Mouse (Mus musculus) forebrain, embryonic 12.5 days (tissue): ENCODE measurements around the gene Gldc. TPM values are rescaled to one million over a fixed set of nuclear protein-coding genes. Genes with fewer than 3 reads are reported as not detected.

Experiments used
- ATAC-seq: fragments of 200-750 bp; cut with Nextera tagmentation; 2 replicates; pipeline ENCODE4 v1.8.0; 2017; ENCODE audit warnings: moderate TSS enrichment; ENCODE audit not compliant: low FRiP score
- H3K27ac ChIP-seq: fragments of 300-500 bp; sonication (generic); 2 replicates; pipeline ENCODE4 v1.5.1; 2016; ENCODE audit warnings: mild to moderate bottlenecking
- H3K27me3 ChIP-seq: fragments of 300-500 bp; sonication (generic); 2 replicates; pipeline ENCODE4 v1.6.1; 2016; ENCODE audit warnings: mild to moderate bottlenecking
- H3K36me3 ChIP-seq: fragments of 300-500 bp; sonication (generic); replicated peaks from 2 replicates; pipeline ENCODE4 v1.6.1; 2016; ENCODE audit warnings: mild to moderate bottlenecking
- H3K4me1 ChIP-seq: fragments of 300-500 bp; sonication (generic); 2 replicates; pipeline ENCODE4 v1.6.1; 2016
- H3K4me2 ChIP-seq: fragments of 300-500 bp; sonication (generic); 2 replicates; pipeline ENCODE4 v1.6.1; 2016; ENCODE audit warnings: mild to moderate bottlenecking, moderate library complexity
- H3K4me3 ChIP-seq: fragments of 300-500 bp; sonication (generic); replicated peaks from 2 replicates; pipeline ENCODE4 v1.5.1; 2016; ENCODE audit warnings: mild to moderate bottlenecking
- H3K9ac ChIP-seq: fragments of 300-500 bp; sonication (generic); 2 replicates; pipeline ENCODE4 v1.6.1; 2016; ENCODE audit warnings: mild to moderate bottlenecking
- H3K9me3 ChIP-seq: fragments of 300-500 bp; sonication (generic); 2 replicates; pipeline ENCODE4 v1.6.1; 2016
- WGBS: fragments of 180-500 bp; shearing (Covaris S2); methylation state at CpG from one replicate; pipeline ENCODE4 v1.1.7; 2016; 5-methylcytosine and 5-hydroxymethylcytosine counted together
- polyA plus RNA-seq: library from polyadenylated mRNA; unstranded; fragments of >200 nt; fragmentation: Nextera tagmentation; extraction: Ambion mirVana; gene quantifications from 2 replicates; pipeline ENCODE4 v1.2.1, GENCODE M21; 2016

Gldc gene
- polyA plus RNA-seq, 1 experiment from 2014 or later = 44.9 TPM

- Histone ChIP-seq H3K36me3 (0 out of 2 replicates have a peak, but pooled peaks cover 12% of the 10 kb centered on the region), H3K4me2 (no peak overlapping the region), H3K9me3 (no peaks in the 10 kb centered on the region), H3K9ac (no peak overlapping the region), H3K27me3 (no peaks in the 10 kb centered on the region), H3K27ac (no peak overlapping the region), H3K4me1 (peaks cover 70% of the 10 kb centered on the region), H3K4me3 (no peak overlapping the region)
- no peak for ATAC-seq
- WGBS = 81% methylated on average over 5 of the region's 5 CpGs
These were observed 59.6 kb downstream of the Gldc start for GRCm38 (mm10) chr19:30115606-30116005.

- ATAC-seq = no peak
- peak overlapping the region; percentile 53 for H3K27ac ChIP-seq
- H3K36me3 ChIP-seq = peaks cover 14% of the 10 kb centered on the region; the same call in 1 of the 2 replicates
- no peaks in the 10 kb centered on the region for H3K27me3 ChIP-seq
- H3K9ac ChIP-seq = no peak overlapping the region
- H3K9me3 ChIP-seq = no peaks in the 10 kb centered on the region
- peak overlapping the region; percentile 13; the same call in 1 of the 2 replicates for H3K4me2 ChIP-seq
- H3K4me1 ChIP-seq = peaks cover 67% of the 10 kb centered on the region
- WGBS = 49% methylated on average over 14 of the region's 14 CpGs
- no peak overlapping the region for H3K4me3 ChIP-seq
These were observed 60.2 kb downstream of the Gldc start for GRCm38 (mm10) chr19:30114919-30115441.

- Histone ChIP-seq H3K4me1 (peaks cover 60% of the 10 kb centered on the region), H3K4me2 (no peak overlapping the region), H3K9ac (no peak overlapping the region), H3K27ac (peak overlapping the region; percentile 10; the same call in 1 of the 2 replicates), H3K36me3 (peaks cover 17% of the 10 kb centered on the region; the same call in 1 of the 2 replicates), H3K27me3 (no peaks in the 10 kb centered on the region), H3K4me3 (no peak overlapping the region), H3K9me3 (no peaks in the 10 kb centered on the region)
- ATAC-seq = no peak; the same call in 1 of the 2 replicates
- 51% methylated on average over 16 of the region's 16 CpGs for WGBS
These were observed 62.1 kb downstream of the Gldc start for GRCm38 (mm10) chr19:30112961-30113688.

- WGBS = 100% methylated on average over 3 of the region's 3 CpGs
- Histone ChIP-seq H3K4me3 (no peak overlapping the region), H3K4me1 (peaks cover 56% of the 10 kb centered on the region), H3K36me3 (peaks cover 17% of the 10 kb centered on the region; the same call in 1 of the 2 replicates), H3K9me3 (no peaks in the 10 kb centered on the region), H3K27me3 (no peaks in the 10 kb centered on the region), H3K9ac (no peak overlapping the region), H3K27ac (no peak overlapping the region), H3K4me2 (no peak overlapping the region)
- ATAC-seq = no peak
These were observed 63.8 kb downstream of the Gldc start for GRCm38 (mm10) chr19:30111421-30111820.

- H3K9ac ChIP-seq = no peak overlapping the region
- H3K27me3 ChIP-seq = no peaks in the 10 kb centered on the region
- H3K4me2 ChIP-seq = no peak overlapping the region
- peak overlapping the region; percentile 76 for H3K27ac ChIP-seq
- 61% methylated on average over 6 of the region's 6 CpGs for WGBS
- peaks cover 36% of the 10 kb centered on the region for H3K4me1 ChIP-seq
- H3K4me3 ChIP-seq = no peak overlapping the region
- ATAC-seq = peak; percentile 30; the same call in 1 of the 2 replicates
- no peaks in the 10 kb centered on the region for H3K9me3 ChIP-seq
- H3K36me3 ChIP-seq = peaks cover 18% of the 10 kb centered on the region; the same call in 1 of the 2 replicates
These were observed 66.1 kb downstream of the Gldc start for GRCm38 (mm10) chr19:30109122-30109521.

- H3K36me3 ChIP-seq = peaks cover 22% of the 10 kb centered on the region; the same call in 1 of the 2 replicates
- H3K4me2 ChIP-seq = no peak overlapping the region
- H3K27ac ChIP-seq = peak overlapping the region; percentile 32; the same call in 1 of the 2 replicates
- peaks cover 31% of the 10 kb centered on the region for H3K4me1 ChIP-seq
- H3K4me3 ChIP-seq = no peak overlapping the region
- H3K9ac ChIP-seq = no peak overlapping the region
- H3K27me3 ChIP-seq = no peaks in the 10 kb centered on the region
- no peak for ATAC-seq
- no peaks in the 10 kb centered on the region for H3K9me3 ChIP-seq
These were observed 66.6 kb downstream of the Gldc start for GRCm38 (mm10) chr19:30108616-30109015.

GRCm38 (mm10) chr19:30107221-30107845 is 67.9 kb downstream of the Gldc start:
- Histone ChIP-seq H3K9ac (no peak overlapping the region), H3K27ac (peak overlapping the region; percentile 36; the same call in 1 of the 2 replicates), H3K36me3 (peaks cover 30% of the 10 kb centered on the region), H3K4me3 (no peak overlapping the region), H3K27me3 (no peaks in the 10 kb centered on the region), H3K9me3 (no peaks in the 10 kb centered on the region), H3K4me2 (no peak overlapping the region), H3K4me1 (peaks cover 20% of the 10 kb centered on the region)
- WGBS = 68% methylated on average over 10 of the region's 10 CpGs
- no peak for ATAC-seq

GRCm38 (mm10) chr19:30105045-30105842 is 70.0 kb downstream of the Gldc start:
- no peaks in the 10 kb centered on the region for H3K9me3 ChIP-seq
- peaks cover 39% of the 10 kb centered on the region for H3K36me3 ChIP-seq
- H3K27me3 ChIP-seq = no peaks in the 10 kb centered on the region
- no peak for ATAC-seq
- H3K4me1 ChIP-seq = peaks cover 20% of the 10 kb centered on the region
- no peak overlapping the region for H3K4me2 ChIP-seq
- no peak overlapping the region for H3K27ac ChIP-seq
- WGBS = 94% methylated on average over 6 of the region's 6 CpGs
- H3K9ac ChIP-seq = no peak overlapping the region
- H3K4me3 ChIP-seq = no peak overlapping the region

- no peak overlapping the region for H3K27ac ChIP-seq
- whole genome bisulfite sequencing = 95% methylated on average over 6 of the region's 6 CpGs
- peaks cover 58% of the 10 kb centered on the region for H3K36me3 ChIP-seq
- H3K27me3 ChIP-seq = no peaks in the 10 kb centered on the region
- peaks cover 10% of the 10 kb centered on the region; the same call in 1 of the 2 replicates for H3K4me1 ChIP-seq
- no peak overlapping the region for H3K4me2 ChIP-seq
- no peak overlapping the region for H3K9ac ChIP-seq
- no peak for ATAC-seq
- H3K4me3 ChIP-seq = no peak overlapping the region
- H3K9me3 ChIP-seq = peaks cover 5% of the 10 kb centered on the region; the same call in 1 of the 2 replicates
These were observed 72.6 kb downstream of the Gldc start for GRCm38 (mm10) chr19:30102620-30103019.

GRCm38 (mm10) chr19:30100571-30100970 is 74.7 kb downstream of the Gldc start:
- H3K36me3 ChIP-seq = peaks cover 67% of the 10 kb centered on the region
- ATAC-seq = no peak
- no peak overlapping the region for H3K4me3 ChIP-seq
- no peak overlapping the region for H3K4me2 ChIP-seq
- H3K27me3 ChIP-seq = no peaks in the 10 kb centered on the region
- H3K4me1 ChIP-seq = peaks cover 9% of the 10 kb centered on the region
- no peak overlapping the region for H3K9ac ChIP-seq
- peaks cover 5% of the 10 kb centered on the region; the same call in 1 of the 2 replicates for H3K9me3 ChIP-seq
- 96% methylated on average over 12 of the region's 12 CpGs for WGBS
- no peak overlapping the region for H3K27ac ChIP-seq

- peak; percentile 37; the same call in 1 of the 2 replicates for ATAC-seq
- H3K4me3 ChIP-seq = no peak overlapping the region
- peaks cover 5% of the 10 kb centered on the region; the same call in 1 of the 2 replicates for H3K9me3 ChIP-seq
- no peaks in the 10 kb centered on the region for H3K27me3 ChIP-seq
- H3K27ac ChIP-seq = peak overlapping the region; percentile 53; the same call in 1 of the 2 replicates
- H3K36me3 ChIP-seq = peaks cover 87% of the 10 kb centered on the region
- no peak overlapping the region for H3K9ac ChIP-seq
- WGBS = 48% methylated on average over 4 of the region's 4 CpGs
- H3K4me1 ChIP-seq = peaks cover 9% of the 10 kb centered on the region
- no peak overlapping the region for H3K4me2 ChIP-seq
These were observed 78.2 kb downstream of the Gldc start for GRCm38 (mm10) chr19:30097039-30097438.
